ENCODE assay signal across 10 mouse cellular contexts in the genomic region with DNA sequence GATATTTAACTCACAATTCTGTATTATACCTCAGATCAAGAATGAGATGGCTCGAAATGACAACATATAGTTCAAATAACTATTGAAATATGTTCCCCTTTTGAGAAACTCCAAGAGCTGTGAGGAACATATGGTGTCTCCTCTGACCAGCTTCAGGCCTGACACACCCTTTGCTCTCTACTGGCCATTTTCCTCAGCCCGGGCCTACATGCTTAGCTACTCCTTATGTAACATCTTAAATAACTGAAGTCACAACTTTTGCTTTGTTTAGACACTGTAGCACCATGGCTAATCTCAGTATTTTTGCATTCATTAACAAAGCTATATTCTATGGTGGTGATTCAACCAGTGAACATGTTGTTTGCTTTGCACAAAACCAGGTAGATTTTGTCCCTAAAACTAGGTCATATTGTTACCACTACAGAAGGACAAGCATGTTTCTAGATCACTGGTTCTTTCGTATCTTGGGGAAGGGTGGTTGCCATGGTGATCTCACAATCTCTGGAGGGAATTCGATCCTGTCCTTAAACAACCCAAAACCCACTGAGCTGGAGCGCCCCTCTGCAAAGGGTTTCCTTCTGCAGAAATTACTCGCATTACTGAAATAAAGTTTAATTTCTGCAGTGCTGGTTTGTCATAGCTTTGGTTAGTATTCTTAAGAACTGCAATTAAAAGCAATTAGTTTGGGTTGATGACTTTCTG.
A peak's percentile ranks its signal among the peaks of the same experiment; 100 is the strongest.
DNase-seq lines count a peak whose midpoint lies in the region; TF ChIP-seq lines count a peak whose summit lies in the region.
"Had no signal": no experiment of that assay in that cellular context is flagged by ENCODE, and none has a peak within 500 bp of the region (broad histone marks: within the 10 kb centered on the region; RNA-seq: fewer than 3 reads in every experiment).

No protein-coding gene starts in this region.

- intact Hi-C loops in left cerebral cortex, adult 2 months (cut with DNase I): loop anchor here (5.0 to 10.0 kb wide), 3 partner anchors 87 to 1575 kb away; no protein-coding TSS in a partner anchor
- intact Hi-C loops in left cerebral cortex, postnatal 36 days (cut with DNase I): no loop called here

- DNase-seq in left cerebral cortex, adult 2 months (ENCODE audit: extremely low spot score in 1 of 2, low spot score in 2 of 2): peak in 1 of 2 experiments; percentile 33
- DNase-seq in left cerebral cortex, postnatal 36 days (ENCODE audit: low spot score in 2 of 2): no peak
- peak; percentile 12 to 25 for DNase-seq in cerebellum, postnatal 36 days
- peak; percentile 23 for DNase-seq in hindbrain, embryonic 10.5 days (ENCODE audit: low spot score)
- peak; percentile 50 for DNase-seq in retina, postnatal 1 day
- DNase-seq in gastrocnemius, postnatal 10 days: no peak
- DNase-seq in lung, postnatal 36 days: no peak
- DNase-seq in yolk sac, embryonic 10.5 days (ENCODE audit: low spot score): no peak
- DNase-seq: kidney, postnatal 4 days had no signal

- no peaks in the 10 kb centered on the region for H3K27me3 ChIP-seq in hindbrain, embryonic 10.5 days (ENCODE audit: insufficient read depth, poor library complexity, severe bottlenecking)

- WGBS in hindbrain, embryonic 10.5 days: 37% methylated on average over 6 of the region's 6 CpGs

- no peaks in the 10 kb centered on the region for H3K36me3 ChIP-seq in hindbrain, embryonic 10.5 days

- H3K9me3 ChIP-seq in hindbrain, embryonic 10.5 days: no peaks in the 10 kb centered on the region

- H3K27ac ChIP-seq in left cerebral cortex, adult 2 months: peak overlapping the region; percentile 85
- H3K27ac ChIP-seq in hindbrain, embryonic 10.5 days: no peak overlapping the region
- H3K27ac ChIP-seq: macrophage had no signal

- no peak overlapping the region for H3K4me3 ChIP-seq in left cerebral cortex, adult 2 months
- H3K4me3 ChIP-seq in hindbrain, embryonic 10.5 days: no peak overlapping the region

- TF ChIP-seq CTCF in left cerebral cortex, adult 2 months (IDR thresholded peaks at IDR 0.05): no peak

- H3K4me1 ChIP-seq in hindbrain, embryonic 10.5 days (replicated peaks): peaks cover 37% of the 10 kb centered on the region

Comparison
In these comparisons a context has a peak if more than half of its experiments do, and no peak if none do; other contexts are left out.
1. DNase-seq: peak in cerebellum, postnatal 36 days (2 of 2), hindbrain, embryonic 10.5 days (single experiment) and retina, postnatal 1 day (single experiment); none in left cerebral cortex, postnatal 36 days (0 of 2), gastrocnemius, postnatal 10 days (single experiment), lung, postnatal 36 days (single experiment) and yolk sac, embryonic 10.5 days (single experiment).